8 mouse cellular contexts compared by ENCODE assay signal in genomic region chr11:112839721-112840494, GRCm38 (mm10). TPM values are rescaled to one million over a fixed set of nuclear protein-coding genes. Genes with fewer than 3 reads are reported as not detected.
DNase-seq lines count a peak whose midpoint lies in the region; ATAC-seq and TF ChIP-seq lines count a peak whose summit lies in the region.
"Had no signal": no experiment of that assay in that cellular context is flagged by ENCODE, and none has a peak within 500 bp of the region (broad histone marks: within the 10 kb centered on the region; RNA-seq: fewer than 3 reads in every experiment).

No protein-coding gene starts in this region.

- ATAC-seq in lung, embryonic 14.5 days (ENCODE audit: insufficient read depth) = no peak
- ATAC-seq in forebrain, embryonic 12.5 days (ENCODE audit: low FRiP score) = peak; percentile 62; the same call in 1 of the 2 replicates
- ATAC-seq in intestine, embryonic 15.5 days = no peak
- ATAC-seq in stomach, embryonic 15.5 days (ENCODE audit: insufficient read depth, low FRiP score, low read depth) = 0 out of 2 replicates have a peak, but pooled peaks have one; percentile 40

- H3K4me1 ChIP-seq in lung, embryonic 14.5 days (ENCODE audit: insufficient read depth) = no peaks in the 10 kb centered on the region
- H3K4me1 ChIP-seq in forebrain, embryonic 12.5 days = peaks cover 29% of the 10 kb centered on the region
- 0 out of 2 replicates have a peak, but pooled peaks cover 7% of the 10 kb centered on the region for H3K4me1 ChIP-seq in intestine, embryonic 15.5 days (replicated peaks)
- H3K4me1 ChIP-seq in stomach, embryonic 15.5 days = peaks cover 2% of the 10 kb centered on the region; the same call in 1 of the 2 replicates

- TF ChIP-seq CTCF in lung, embryonic 14.5 days (IDR thresholded peaks at IDR 0.05; ENCODE audit: low read depth) = no peak

- no peak overlapping the region for H3K27ac ChIP-seq in lung, embryonic 14.5 days (ENCODE audit: low read depth)
- peak overlapping the region; percentile 87 for H3K27ac ChIP-seq in forebrain, embryonic 12.5 days
- no peak overlapping the region for H3K27ac ChIP-seq in intestine, embryonic 15.5 days
- H3K27ac ChIP-seq in stomach, embryonic 15.5 days = no peak overlapping the region

- DNase-seq in lung, embryonic 14.5 days = no peak
- DNase-seq in lung, postnatal 25 days (ENCODE audit: low spot score) = no peak
- DNase-seq in spleen, postnatal 14 days (ENCODE audit: low spot score in 2 of 2) = no peak
- no peak for DNase-seq in frontal cortex, postnatal 14 days (ENCODE audit: low spot score in 2 of 2)
- DNase-seq: kidney, postnatal 36 days had no signal

- H3K36me3 ChIP-seq in lung, embryonic 14.5 days (ENCODE audit: insufficient read depth) = no peaks in the 10 kb centered on the region
- H3K36me3 ChIP-seq in forebrain, embryonic 12.5 days (replicated peaks) = no peaks in the 10 kb centered on the region
- H3K36me3 ChIP-seq in intestine, embryonic 15.5 days = no peaks in the 10 kb centered on the region
- H3K36me3 ChIP-seq in stomach, embryonic 15.5 days = no peaks in the 10 kb centered on the region

- no peak overlapping the region for H3K9ac ChIP-seq in lung, embryonic 14.5 days
- H3K9ac ChIP-seq in forebrain, embryonic 12.5 days = no peak overlapping the region
- no peak overlapping the region for H3K9ac ChIP-seq in intestine, embryonic 15.5 days
- H3K9ac ChIP-seq in stomach, embryonic 15.5 days = no peak overlapping the region

- H3K4me3 ChIP-seq in lung, embryonic 14.5 days (ENCODE audit: low read depth, low read length) = no peak overlapping the region
- no peak overlapping the region for H3K4me3 ChIP-seq in forebrain, embryonic 12.5 days (replicated peaks)
- no peak overlapping the region for H3K4me3 ChIP-seq in intestine, embryonic 15.5 days (replicated peaks)
- H3K4me3 ChIP-seq in stomach, embryonic 15.5 days (replicated peaks) = no peak overlapping the region

- peak overlapping the region; percentile 38 for H3K4me2 ChIP-seq in lung, embryonic 14.5 days
- H3K4me2 ChIP-seq in forebrain, embryonic 12.5 days = peak overlapping the region; percentile 42
- H3K4me2 ChIP-seq in intestine, embryonic 15.5 days (replicated peaks) = peak overlapping the region; percentile 29
- H3K4me2 ChIP-seq in stomach, embryonic 15.5 days = peak overlapping the region; percentile 32; the same call in 1 of the 2 replicates

- no peaks in the 10 kb centered on the region for H3K9me3 ChIP-seq in lung, embryonic 14.5 days (ENCODE audit: low read depth, low read length)
- no peaks in the 10 kb centered on the region for H3K9me3 ChIP-seq in forebrain, embryonic 12.5 days
- no peaks in the 10 kb centered on the region for H3K9me3 ChIP-seq in intestine, embryonic 15.5 days
- no peaks in the 10 kb centered on the region for H3K9me3 ChIP-seq in stomach, embryonic 15.5 days

- 20% methylated on average over 10 of the region's 10 CpGs for WGBS in lung, embryonic 14.5 days
- 12% methylated on average over 10 of the region's 10 CpGs for WGBS in forebrain, embryonic 12.5 days
- 20% methylated on average over 10 of the region's 10 CpGs for WGBS in intestine, embryonic 15.5 days
- WGBS in stomach, embryonic 15.5 days = 24% methylated on average over 10 of the region's 10 CpGs

- no peaks in the 10 kb centered on the region for H3K27me3 ChIP-seq in lung, embryonic 14.5 days (ENCODE audit: insufficient read depth, low read length)
- 0 out of 2 replicates have a peak, but pooled peaks cover 6% of the 10 kb centered on the region for H3K27me3 ChIP-seq in forebrain, embryonic 12.5 days
- H3K27me3 ChIP-seq in intestine, embryonic 15.5 days (replicated peaks) = no peaks in the 10 kb centered on the region
- no peaks in the 10 kb centered on the region for H3K27me3 ChIP-seq in stomach, embryonic 15.5 days (replicated peaks)

RNA-seq across cellular contexts. Expression of gene Sox9, which starts 57.9 kb away (rescaled TPM):
- 75.7 and 81.6 TPM in 2 replicates for polyA plus RNA-seq in lung, embryonic 14.5 days (2014; fragmentation: Nextera tagmentation; extraction: Ambion mirVana)
- polyA plus RNA-seq in forebrain, embryonic 12.5 days (2016; fragmentation: Nextera tagmentation; extraction: Ambion mirVana) = 152 and 186 TPM in 2 replicates
- polyA plus RNA-seq in intestine, embryonic 15.5 days (2015; fragmentation: Nextera tagmentation; extraction: Ambion mirVana) = 35.0 and 41.2 TPM in 2 replicates
- 42.0 and 50.9 TPM in 2 replicates for polyA plus RNA-seq in stomach, embryonic 15.5 days (2015; fragmentation: Nextera tagmentation; extraction: Ambion mirVana)

Comparison
In these comparisons a context has a peak if more than half of its experiments do, and no peak if none do; other contexts are left out.
1. ATAC-seq: peak in forebrain, embryonic 12.5 days (single experiment) and stomach, embryonic 15.5 days (single experiment); none in lung, embryonic 14.5 days (single experiment) and intestine, embryonic 15.5 days (single experiment).
2. Peak in every context shown above with its lines, with median percentiles within 50 percentile points of each other: H3K4me2 ChIP-seq.